Mouse (Mus musculus) midbrain, embryonic 14.5 days (tissue): ENCODE results near the gene Piwil1. TPM values are rescaled to one million over a fixed set of nuclear protein-coding genes. Genes with fewer than 3 reads are reported as not detected.

Experiments
- ATAC-seq: fragments of 200-750 bp; cut with Nextera tagmentation; 2 replicates; pipeline ENCODE4 v1.8.0; 2017; ENCODE audit warnings: moderate number of reproducible peaks, moderate library complexity; ENCODE audit not compliant: low FRiP score, low TSS enrichment
- DNase-seq: peaks from one replicate; pipeline ENCODE4 v3.0.0-alpha.2; 2015
- H3K27ac ChIP-seq: fragments of 300-500 bp; sonication (generic); replicated peaks from 2 replicates; pipeline ENCODE4 v1.5.1; 2014; ENCODE audit warnings: mild to moderate bottlenecking, low read depth, low read length, moderate library complexity
- H3K27me3 ChIP-seq: fragments of 300-500 bp; sonication (generic); 2 replicates; pipeline ENCODE4 v1.6.1; 2014; ENCODE audit warnings: low read length, control low read depth, mixed read lengths; ENCODE audit not compliant: control insufficient read depth, insufficient read depth
- H3K36me3 ChIP-seq: fragments of 300-500 bp; sonication (generic); 2 replicates; pipeline ENCODE4 v1.6.1; 2014; ENCODE audit warnings: low read length, control low read depth; ENCODE audit not compliant: control insufficient read depth, insufficient read depth
- H3K4me1 ChIP-seq: fragments of 300-500 bp; sonication (generic); 2 replicates; pipeline ENCODE4 v1.6.1; 2014; ENCODE audit warnings: mild to moderate bottlenecking, antibody characterized with exemption, low read length, control low read depth; ENCODE audit not compliant: control insufficient read depth, insufficient read depth
- H3K4me2 ChIP-seq: fragments of 300-500 bp; sonication (generic); 2 replicates; pipeline ENCODE4 v1.6.1; 2014; ENCODE audit warnings: mild to moderate bottlenecking, low read length, moderate library complexity
- H3K4me3 ChIP-seq: fragments of 300-500 bp; sonication (generic); replicated peaks from 2 replicates; pipeline ENCODE4 v1.5.1; 2014; ENCODE audit warnings: low read depth, low read length
- H3K9ac ChIP-seq: fragments of 300-500 bp; sonication (generic); replicated peaks from 2 replicates; pipeline ENCODE4 v1.6.1; 2014; ENCODE audit warnings: mild to moderate bottlenecking, low read length, moderate library complexity
- H3K9me3 ChIP-seq: fragments of 300-500 bp; sonication (generic); 2 replicates; pipeline ENCODE4 v1.6.1; 2016; ENCODE audit warnings: low read length, control low read depth, mixed read lengths; ENCODE audit not compliant: control insufficient read depth
- WGBS: fragments of 180-500 bp; shearing (Covaris S2); extraction: QIAGEN DNeasy Blood & Tissue Kit; methylation state at CpG from one replicate; pipeline ENCODE4 v1.1.7; 2014; 5-methylcytosine and 5-hydroxymethylcytosine counted together
- polyA plus RNA-seq: library from polyadenylated mRNA; unstranded; fragments of >200 nt; fragmentation: Nextera tagmentation; extraction: Ambion mirVana; gene quantifications from 2 replicates; pipeline ENCODE4 v1.2.1, GENCODE M21; 2014

The Piwil1 gene
- polyA plus RNA-seq, 1 experiment from 2014 or later = 0.20 TPM

- DNase-seq (peak; percentile 58), ATAC-seq (no peak)
- H3K4me1 ChIP-seq = no peaks in the 10 kb centered on the region
- no peaks in the 10 kb centered on the region for H3K9me3 ChIP-seq
- 81% methylated on average over 5 of the region's 5 CpGs for WGBS
- no peak overlapping the region for H3K4me3 ChIP-seq
- no peak overlapping the region for H3K27ac ChIP-seq
- H3K36me3 ChIP-seq = no peaks in the 10 kb centered on the region
- H3K27me3 ChIP-seq = no peaks in the 10 kb centered on the region
- no peak overlapping the region for H3K9ac ChIP-seq
- no peak overlapping the region for H3K4me2 ChIP-seq
Observed at GRCm38 (mm10) chr5:128729341-128729740, 27.0 kb downstream of the Piwil1 start.

GRCm38 (mm10) chr5:128730634-128731033 lies 28.3 kb downstream of the Piwil1 start:
- no peaks in the 10 kb centered on the region for H3K27me3 ChIP-seq
- no peak overlapping the region for H3K9ac ChIP-seq
- no peaks in the 10 kb centered on the region for H3K4me1 ChIP-seq
- ATAC-seq = no peak
- no peak overlapping the region for H3K4me3 ChIP-seq
- no peak overlapping the region for H3K27ac ChIP-seq
- H3K36me3 ChIP-seq = no peaks in the 10 kb centered on the region
- H3K4me2 ChIP-seq = no peak overlapping the region
- 45% methylated on average over 5 of the region's 5 CpGs for WGBS
- no peaks in the 10 kb centered on the region for H3K9me3 ChIP-seq
- peak; percentile 77 for DNase-seq

GRCm38 (mm10) chr5:128732416-128733014 lies 30.2 kb downstream of the Piwil1 start:
- 67% methylated on average over 11 of the region's 11 CpGs for WGBS
- H3K36me3 ChIP-seq = no peaks in the 10 kb centered on the region
- H3K27ac ChIP-seq = no peak overlapping the region
- no peak overlapping the region for H3K9ac ChIP-seq
- no peaks in the 10 kb centered on the region for H3K9me3 ChIP-seq
- ATAC-seq = no peak
- no peaks in the 10 kb centered on the region for H3K4me1 ChIP-seq
- H3K4me3 ChIP-seq = no peak overlapping the region
- H3K27me3 ChIP-seq = no peaks in the 10 kb centered on the region
- peak; percentile 39 for DNase-seq
- no peak overlapping the region for H3K4me2 ChIP-seq

GRCm38 (mm10) chr5:128733955-128734354 lies 31.6 kb downstream of the Piwil1 start:
- Histone ChIP-seq H3K4me1 (peaks cover 1% of the 10 kb centered on the region; the same call in 1 of the 2 replicates), H3K4me3 (no peak overlapping the region), H3K9me3 (no peaks in the 10 kb centered on the region), H3K27ac (no peak overlapping the region), H3K9ac (no peak overlapping the region), H3K36me3 (no peaks in the 10 kb centered on the region), H3K4me2 (no peak overlapping the region), H3K27me3 (no peaks in the 10 kb centered on the region)
- peak; percentile 88 for DNase-seq
- no peak for ATAC-seq
- 6% methylated on average over 6 of the region's 6 CpGs for WGBS

GRCm38 (mm10) chr5:128735921-128736320 lies 33.6 kb downstream of the Piwil1 start:
- Histone ChIP-seq H3K4me3 (no peak overlapping the region), H3K27me3 (no peaks in the 10 kb centered on the region), H3K4me2 (no peak overlapping the region), H3K36me3 (no peaks in the 10 kb centered on the region), H3K4me1 (peaks cover 10% of the 10 kb centered on the region), H3K27ac (no peak overlapping the region), H3K9ac (no peak overlapping the region), H3K9me3 (no peaks in the 10 kb centered on the region)
- no peak for DNase-seq
- 81% methylated on average over 22 of the region's 22 CpGs for WGBS
- no peak for ATAC-seq

- Histone ChIP-seq H3K4me1 (peaks cover 10% of the 10 kb centered on the region), H3K9ac (no peak overlapping the region), H3K27ac (no peak overlapping the region), H3K36me3 (no peaks in the 10 kb centered on the region), H3K4me3 (no peak overlapping the region), H3K4me2 (peak overlapping the region; percentile 44), H3K9me3 (no peaks in the 10 kb centered on the region), H3K27me3 (no peaks in the 10 kb centered on the region)
- 13% methylated on average over 16 of the region's 17 CpGs for WGBS
- DNase-seq (peak; percentile 70), ATAC-seq (peak; percentile 43; the same call in 1 of the 2 replicates)
Observed at GRCm38 (mm10) chr5:128739168-128739837, 37.0 kb downstream of the Piwil1 start.

- H3K4me2 ChIP-seq = peak overlapping the region; percentile 44
- no peak overlapping the region for H3K9ac ChIP-seq
- H3K4me1 ChIP-seq = peaks cover 10% of the 10 kb centered on the region
- H3K36me3 ChIP-seq = no peaks in the 10 kb centered on the region
- DNase-seq (peak; percentile 55), ATAC-seq (no peak)
- 19% methylated on average over 8 of the region's 8 CpGs for WGBS
- H3K27me3 ChIP-seq = no peaks in the 10 kb centered on the region
- H3K9me3 ChIP-seq = no peaks in the 10 kb centered on the region
- no peak overlapping the region for H3K4me3 ChIP-seq
- H3K27ac ChIP-seq = no peak overlapping the region
Observed at GRCm38 (mm10) chr5:128739838-128740171, 37.5 kb downstream of the Piwil1 start.

- H3K27ac ChIP-seq = no peak overlapping the region
- WGBS = 93% methylated on average over 6 of the region's 6 CpGs
- H3K9me3 ChIP-seq = no peaks in the 10 kb centered on the region
- peaks cover 5% of the 10 kb centered on the region; the same call in 1 of the 2 replicates for H3K4me1 ChIP-seq
- no peak overlapping the region for H3K4me3 ChIP-seq
- no peak for ATAC-seq
- H3K27me3 ChIP-seq = no peaks in the 10 kb centered on the region
- no peak for DNase-seq
- H3K36me3 ChIP-seq = no peaks in the 10 kb centered on the region
- H3K4me2 ChIP-seq = no peak overlapping the region
- H3K9ac ChIP-seq = no peak overlapping the region
Observed at GRCm38 (mm10) chr5:128744351-128744750, 42.0 kb downstream of the Piwil1 start.

GRCm38 (mm10) chr5:128745206-128745605 lies 42.9 kb downstream of the Piwil1 start:
- H3K4me1 ChIP-seq = no peaks in the 10 kb centered on the region
- H3K9ac ChIP-seq = no peak overlapping the region
- no peaks in the 10 kb centered on the region for H3K27me3 ChIP-seq
- H3K9me3 ChIP-seq = no peaks in the 10 kb centered on the region
- ATAC-seq (no peak), DNase-seq (no peak)
- no peak overlapping the region for H3K27ac ChIP-seq
- H3K4me2 ChIP-seq = no peak overlapping the region
- no peak overlapping the region for H3K4me3 ChIP-seq
- no peaks in the 10 kb centered on the region for H3K36me3 ChIP-seq
- WGBS = 84% methylated on average over 9 of the region's 9 CpGs
